Mouse (Mus musculus) common myeloid progenitor, adult 5-6 weeks (primary cell): ENCODE data around the gene Plxna4. TPM values are rescaled to one million over a fixed set of nuclear protein-coding genes. Genes with fewer than 3 reads are reported as not detected.

Source experiments
- ATAC-seq: replicated peaks from 2 replicates; pipeline ENCODE4 v1.8.0; 2016; ENCODE audit warnings: low read depth, mild to moderate bottlenecking, moderate TSS enrichment, inconsistent platforms; ENCODE audit not compliant: poor library complexity, severe bottlenecking
- total RNA-seq: library from RNA; stranded (forward); fragments of 200-1000, 187-1606 nt; gene quantifications from 2 replicates; pipeline ENCODE4 v1.2.3, GENCODE M21; 2017

Gene Plxna4
- total RNA-seq, 1 experiment from 2014 or later, result 0.46 TPM

GRCm38 (mm10) chr6:32109207-32109606 lies 478.8 kb downstream of the Plxna4 start:
- peak; percentile 76 for ATAC-seq

- ATAC-seq, result no peak
These were observed 482.3 kb downstream of the Plxna4 start for GRCm38 (mm10) chr6:32105547-32106275.
